Mouse (Mus musculus) lung, postnatal 36 days (tissue): ENCODE results near the gene Tubg1.
"Not testable (repeated sequence)": the region's sequence is repeated elsewhere in the genome, so short reads cannot be mapped to it uniquely, and the experiment has no call there.

Experiments used
- DNase-seq: peaks from one replicate; pipeline ENCODE4 v3.0.0; 2022; ENCODE audit warnings: mixed read lengths

The Tubg1 gene

GRCm38 (mm10) chr11:101142215-101142967 is 22.7 kb downstream of the Tubg1 start:
- DNase-seq: no peak

- DNase-seq: no peak
Measured at GRCm38 (mm10) chr11:101143338-101144225, 23.8 kb downstream of the Tubg1 start.

DNA sequence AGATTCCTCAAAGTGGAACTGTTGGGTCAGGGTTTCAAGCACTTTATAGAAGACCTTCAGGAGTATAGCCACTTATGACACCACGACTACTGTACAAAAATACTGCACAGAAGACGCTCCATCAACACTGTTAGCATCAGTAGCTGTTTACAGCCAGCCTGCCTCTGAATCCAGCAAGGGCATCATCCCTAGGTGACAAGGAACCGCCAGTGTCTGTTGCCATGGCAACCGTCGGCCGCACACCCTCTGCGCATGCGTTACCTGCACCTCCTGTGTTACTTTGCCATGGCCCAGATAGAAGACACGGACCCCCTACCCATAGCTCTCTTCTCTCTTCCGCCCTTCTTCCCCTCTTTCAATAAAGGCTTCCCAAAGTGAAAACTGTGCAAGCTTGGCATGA is 26.6 kb downstream of the Tubg1 start:
- DNase-seq: no peak

DNA sequence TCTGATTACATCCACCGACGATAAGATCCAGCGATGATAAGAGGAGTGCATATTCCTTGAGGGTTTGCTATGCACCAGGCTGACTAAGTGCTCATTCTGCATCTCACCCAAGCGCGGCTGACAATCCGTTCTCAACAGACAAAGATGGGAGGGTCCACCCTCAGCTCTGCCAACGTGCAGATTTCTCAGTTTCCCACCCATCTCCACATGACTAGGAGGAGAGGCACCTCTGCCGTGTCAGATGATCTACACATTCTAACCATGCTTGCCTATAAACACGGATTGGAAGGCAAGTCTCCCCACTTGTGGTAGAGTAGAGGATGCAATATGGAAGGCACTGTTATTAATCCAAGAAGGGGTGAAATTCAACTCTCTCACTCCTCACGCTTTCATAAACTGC is 29.0 kb downstream of the Tubg1 start:
- DNase-seq: no peak

- no peak for DNase-seq
Measured at GRCm38 (mm10) chr11:101149178-101150105, 29.7 kb downstream of the Tubg1 start.

- no peak for DNase-seq
Measured at GRCm38 (mm10) chr11:101151063-101151462, 31.3 kb downstream of the Tubg1 start.

DNA sequence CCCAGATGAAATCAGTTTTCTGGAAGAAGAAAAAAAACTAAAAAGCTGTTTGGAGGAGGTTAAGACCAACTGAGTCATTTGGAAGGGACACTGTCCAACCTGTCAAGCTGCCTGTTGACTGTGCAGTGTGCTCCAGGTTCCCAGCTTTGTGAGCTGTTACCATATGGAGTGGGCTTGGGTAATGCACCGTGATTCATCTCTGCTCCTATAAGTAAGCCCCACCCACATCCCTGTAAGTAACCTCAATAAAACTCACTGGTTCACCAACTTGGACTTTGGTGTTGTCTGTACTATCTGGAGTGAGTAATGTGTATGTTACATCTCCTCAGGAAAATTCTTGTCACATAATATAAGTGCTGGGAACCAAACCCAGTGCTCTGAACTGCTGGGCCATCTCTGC is 33.1 kb downstream of the Tubg1 start:
- no peak for DNase-seq

DNA sequence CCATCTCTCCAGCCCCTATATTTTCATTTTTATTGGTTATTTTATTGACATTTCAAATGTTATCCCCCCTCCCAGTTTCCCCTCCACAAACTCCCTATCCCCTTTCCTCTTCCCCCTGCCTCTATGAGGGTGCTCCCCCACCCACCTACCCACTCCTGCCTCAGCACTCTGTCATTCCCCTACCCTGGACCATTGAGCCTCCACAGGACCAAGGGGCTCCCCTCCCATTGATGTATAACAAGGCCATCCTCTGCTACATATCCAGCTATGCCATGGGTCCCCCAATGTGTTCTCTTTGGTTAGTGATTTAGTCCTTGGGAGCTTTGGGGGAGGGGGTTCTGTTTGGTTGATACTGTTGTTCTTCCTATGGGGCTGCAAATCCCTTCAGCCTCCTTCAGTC is 34.9 kb downstream of the Tubg1 start:
- DNase-seq: no peak

- no peak for DNase-seq
Measured at GRCm38 (mm10) chr11:101155151-101155550, 35.4 kb downstream of the Tubg1 start.

GRCm38 (mm10) chr11:101155728-101156371 is 36.1 kb downstream of the Tubg1 start, which contains the start of gene Tubg2:
Gene Tubg2 (plus strand): TSS chr11:101155907.
- peak; percentile 62 for DNase-seq

DNA sequence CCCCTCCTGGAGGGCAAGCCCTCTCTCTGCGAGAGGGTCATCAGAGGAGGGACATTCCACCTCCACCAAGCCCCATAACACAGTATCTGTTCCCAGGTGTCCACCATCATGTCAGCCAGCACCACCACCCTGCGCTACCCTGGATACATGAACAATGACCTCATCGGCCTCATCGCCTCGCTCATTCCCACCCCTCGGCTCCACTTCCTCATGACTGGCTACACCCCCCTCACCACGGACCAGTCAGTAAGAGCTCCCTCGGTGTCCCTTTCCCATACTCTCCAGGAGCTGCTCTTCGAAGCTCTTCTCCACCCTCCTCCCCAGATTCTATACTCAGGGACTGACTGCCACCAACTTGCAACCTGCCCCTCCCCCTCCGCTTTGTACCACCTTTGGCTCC is 40.4 kb downstream of the Tubg1 start:
- DNase-seq: not testable (repeated sequence)

DNA sequence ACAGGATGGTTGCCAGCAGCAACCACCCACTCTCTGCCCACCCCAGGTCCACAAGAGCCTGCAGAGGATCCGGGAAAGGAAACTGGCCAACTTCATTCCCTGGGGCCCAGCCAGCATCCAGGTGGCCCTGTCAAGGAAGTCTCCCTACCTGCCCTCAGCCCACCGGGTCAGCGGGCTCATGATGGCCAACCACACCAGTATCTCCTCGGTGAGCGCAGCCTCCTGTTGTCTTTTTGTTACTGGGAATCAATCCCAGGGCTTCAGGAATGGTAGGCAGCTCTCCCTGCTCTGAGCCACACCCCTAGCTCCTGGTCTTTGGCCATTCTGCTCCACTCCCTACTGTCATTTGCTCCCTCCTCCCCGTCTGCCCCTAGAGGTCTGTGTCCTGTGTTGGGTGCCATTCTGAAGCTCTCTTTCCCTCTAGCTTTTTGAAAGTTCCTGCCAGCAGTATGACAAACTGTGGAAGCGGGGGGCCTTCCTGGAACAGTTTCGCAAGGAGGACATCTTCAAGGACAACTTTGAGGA is 41.3 kb downstream of the Tubg1 start:
- not testable (repeated sequence) for DNase-seq

DNA sequence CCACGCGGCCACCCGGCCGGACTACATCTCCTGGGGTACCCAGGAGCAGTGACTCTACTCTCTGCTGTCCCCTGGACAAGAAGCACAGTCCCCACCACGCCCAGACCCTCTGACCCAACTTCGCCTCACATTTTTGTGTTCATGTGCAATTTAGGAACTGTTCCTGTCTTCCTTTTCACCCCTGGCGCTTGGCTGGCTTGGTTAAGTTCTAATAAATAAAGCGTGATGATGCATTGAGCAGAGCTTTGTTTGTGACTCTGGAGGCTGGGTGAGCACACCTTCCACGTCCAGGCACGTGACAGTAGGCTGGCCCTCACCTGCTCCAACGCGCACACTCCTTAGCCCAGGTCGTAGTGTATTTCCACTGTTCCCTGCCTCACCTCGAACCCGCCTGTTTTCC is 41.8 kb downstream of the Tubg1 start:
- DNase-seq: no peak

GRCm38 (mm10) chr11:101162301-101162700 is 42.6 kb downstream of the Tubg1 start:
- no peak for DNase-seq

GRCm38 (mm10) chr11:101162772-101163171 is 43.0 kb downstream of the Tubg1 start:
- DNase-seq: peak; percentile 72

DNA sequence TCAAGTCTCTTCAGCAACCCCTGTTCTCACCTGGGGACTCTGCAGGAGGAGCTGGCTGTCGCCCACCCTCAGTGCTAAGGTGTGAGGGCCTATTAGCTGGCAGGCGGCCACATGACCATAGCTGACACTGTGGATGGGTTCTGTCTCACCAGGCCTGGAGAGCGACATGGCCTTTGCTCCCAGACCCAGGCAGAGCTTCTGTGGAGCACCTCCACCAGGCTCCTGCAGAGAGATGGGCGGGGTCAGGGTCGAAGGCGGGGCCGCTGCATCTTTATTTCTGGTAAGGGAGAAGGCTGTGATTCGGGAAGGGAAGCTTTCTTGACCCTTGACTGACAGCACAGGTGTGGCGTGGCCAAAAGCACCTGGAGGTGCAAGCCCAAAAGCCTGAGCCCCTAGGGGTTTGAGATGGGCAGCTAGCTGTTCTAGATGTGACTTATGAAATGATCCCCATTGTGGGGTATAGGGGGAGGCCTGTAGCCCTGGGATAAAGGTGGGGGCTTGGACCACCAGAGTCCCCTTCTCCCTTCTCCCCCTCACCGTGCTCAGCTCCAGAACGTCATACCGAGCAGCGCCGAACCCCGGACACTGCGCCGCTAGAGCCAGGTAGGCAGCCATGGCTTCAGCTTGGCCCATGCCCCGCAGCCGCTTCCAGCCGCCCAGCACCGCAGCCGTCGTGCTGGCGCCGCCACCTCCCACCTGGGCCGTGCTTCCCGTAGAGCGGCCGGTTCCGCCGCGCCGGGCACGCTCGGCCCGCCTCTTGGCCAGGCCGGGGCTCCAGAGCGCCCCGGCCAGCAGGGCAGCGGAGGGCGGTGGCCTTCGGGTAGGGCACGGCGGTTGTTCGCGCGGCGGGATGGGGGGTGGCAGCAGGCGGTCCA is 44.0 kb downstream of the Tubg1 start:
- no peak for DNase-seq

DNA sequence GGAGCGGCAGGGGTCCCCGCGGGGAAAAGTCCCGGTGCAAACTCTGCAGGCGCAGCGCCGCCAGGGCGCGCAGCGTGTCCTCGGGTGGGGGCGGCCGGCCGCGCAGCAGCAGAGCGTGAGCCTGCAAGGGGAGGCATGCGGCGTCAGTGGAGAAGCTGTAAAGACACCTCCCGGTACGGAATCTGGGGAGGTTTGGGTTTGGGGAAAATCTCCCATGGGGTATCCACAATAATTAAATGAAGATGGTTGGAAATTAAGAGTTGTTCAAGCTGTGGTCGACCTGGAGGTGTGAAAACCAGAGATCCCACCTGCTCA is 44.6 kb downstream of the Tubg1 start:
- DNase-seq: no peak

DNA sequence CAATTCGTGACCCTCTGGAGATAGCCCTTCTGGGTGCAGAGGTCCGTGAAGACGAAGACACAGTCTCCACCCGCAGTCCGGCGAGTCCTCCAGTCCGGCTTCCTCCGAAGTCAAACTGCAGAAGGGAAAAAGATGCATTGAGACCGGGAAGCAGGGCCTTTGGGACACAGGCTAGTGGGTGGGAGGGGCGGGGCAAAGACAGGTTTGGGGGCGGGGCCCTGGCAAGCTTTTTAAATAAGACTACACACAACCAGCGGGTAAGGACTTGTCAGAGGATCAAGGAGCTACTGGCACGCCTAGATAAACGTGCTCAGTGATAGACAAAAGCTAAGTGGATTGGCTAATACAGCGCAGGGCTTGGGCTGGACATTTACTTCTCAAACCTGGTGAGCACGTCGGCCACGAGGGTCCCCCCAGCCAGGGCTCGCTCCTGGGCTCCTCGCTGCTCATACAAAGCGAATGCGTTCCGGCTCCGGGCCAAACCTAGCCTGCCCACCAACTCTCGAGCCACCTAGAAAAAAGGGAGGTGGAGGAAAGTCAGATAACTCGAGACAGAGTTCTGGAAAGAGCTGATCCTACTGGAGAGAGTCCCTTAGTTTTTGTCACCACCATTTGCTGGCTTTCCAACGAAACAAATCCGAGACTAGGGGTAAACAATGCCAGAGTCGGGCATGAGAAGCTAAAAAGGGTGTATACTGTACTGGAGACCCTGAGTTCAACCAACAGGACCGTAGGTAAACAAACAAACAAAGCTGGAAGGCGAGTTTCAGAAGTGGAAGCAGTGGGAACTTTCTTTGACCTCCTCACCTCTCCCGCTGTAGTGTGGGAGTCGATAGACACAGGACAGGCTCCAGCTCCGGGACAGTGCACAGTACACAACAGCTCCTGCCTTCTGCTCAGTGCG is 45.2 kb downstream of the Tubg1 start:
- DNase-seq: peak; percentile 44

DNA sequence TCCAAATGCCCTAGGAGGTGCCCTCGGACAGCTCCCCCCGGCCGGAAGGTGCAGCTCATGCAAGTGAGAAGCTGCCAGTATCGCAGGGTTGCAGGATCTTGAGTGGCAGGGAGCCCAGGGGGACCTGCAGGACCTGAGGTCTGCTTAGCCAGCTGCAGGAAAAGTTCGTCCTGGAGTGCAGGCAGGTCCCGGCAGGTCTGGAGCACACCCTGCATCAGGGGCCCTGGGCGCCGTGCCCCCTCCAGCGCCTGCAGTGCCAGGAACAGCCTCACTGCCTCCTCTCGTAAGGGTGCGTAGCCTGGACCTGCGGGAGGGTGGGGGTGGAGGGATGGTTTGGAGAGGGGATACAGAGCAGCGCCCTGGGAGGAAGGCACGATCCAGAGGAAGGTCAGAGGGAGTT is 46.6 kb downstream of the Tubg1 start:
- DNase-seq: no peak
